Mouse (Mus musculus): ENCODE measurements at regions not wholly inside any gene's neighbourhood (a gene's known extent, or its start where the extent isn't known, plus 50 kb on each side); places are given as distances from the start of the nearest gene placed in this dataset.

- no peak overlapping the region for H3K27ac ChIP-seq
Measured at GRCm38 (mm10) chr2:169101506-169102261, 146.3 kb upstream of the Zfp64 start.

GRCm38 (mm10) chr2:169100516-169100915 is 145.1 kb upstream of the Zfp64 start:
- no peak for DNase-seq
- H3K4me3 ChIP-seq, result peak overlapping the region; percentile 58
- intact Hi-C loops (cut with DNase I), result no loop called here
- no peak overlapping the region for H3K27ac ChIP-seq
- no peak for TF ChIP-seq CTCF (IDR thresholded peaks at IDR 0.05)

More at GRCm38 (mm10) chr2:169101506-169102261, 146.3 kb upstream of the Zfp64 start:
- no peak overlapping the region for H3K4me3 ChIP-seq
- DNase-seq, result no peak
- intact Hi-C loops (cut with DNase I), result no loop called here
- no peak for TF ChIP-seq CTCF (IDR thresholded peaks at IDR 0.05)

DNA sequence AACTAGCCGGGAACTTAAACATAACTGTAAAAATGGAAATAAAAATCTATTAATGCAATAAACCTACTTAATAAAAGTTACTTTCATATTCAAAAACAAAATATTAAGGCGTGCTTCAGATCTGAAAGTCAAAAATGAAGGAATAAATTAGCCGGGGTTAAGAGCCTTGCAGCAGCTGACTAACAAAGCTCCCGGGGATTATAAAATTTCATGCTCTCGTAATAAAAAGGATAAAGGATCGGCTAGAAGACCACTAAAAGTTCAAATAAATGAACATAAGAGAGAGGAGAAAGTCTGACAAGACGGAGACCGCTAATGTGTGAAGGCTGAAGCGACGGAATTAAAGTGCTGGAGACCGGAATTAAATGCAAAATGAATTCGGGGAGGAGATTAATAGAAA is 144.3 kb upstream of the Zfp64 start:
- DNase-seq, result no peak
- intact Hi-C loops (cut with DNase I), result no loop called here

DNA sequence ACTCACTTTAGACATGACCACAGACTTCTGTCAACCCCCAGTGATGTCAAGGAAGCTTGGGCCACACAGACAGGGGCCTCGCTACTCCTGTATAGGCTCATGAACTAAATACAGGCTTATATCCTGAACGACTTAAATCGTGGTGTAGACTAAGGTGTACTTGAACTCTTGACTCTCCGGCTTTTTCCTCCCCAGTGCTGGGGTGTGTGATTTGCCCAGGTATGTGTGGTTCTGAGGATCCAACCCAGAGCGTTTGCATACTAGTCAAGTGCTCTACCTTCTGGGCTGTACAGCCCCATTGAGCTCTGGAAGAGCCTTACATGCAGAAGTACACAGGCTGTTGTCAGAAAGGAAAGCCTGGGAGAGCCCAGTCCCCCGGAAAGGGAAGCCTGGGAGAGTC is 143.2 kb upstream of the Zfp64 start:
- peak overlapping the region; percentile 58 for H3K4me3 ChIP-seq
- intact Hi-C loops (cut with DNase I), result no loop called here
- no peak for TF ChIP-seq CTCF (IDR thresholded peaks at IDR 0.05)
- no peak for DNase-seq
- H3K27ac ChIP-seq, result no peak overlapping the region

More for the DNA sequence above, 144.3 kb upstream of the Zfp64 start:
- H3K4me3 ChIP-seq, result peak overlapping the region; percentile 58
- no peak overlapping the region; the same call in 1 of the 2 replicates for H3K27ac ChIP-seq
- no peak for TF ChIP-seq CTCF (IDR thresholded peaks at IDR 0.05)

DNA sequence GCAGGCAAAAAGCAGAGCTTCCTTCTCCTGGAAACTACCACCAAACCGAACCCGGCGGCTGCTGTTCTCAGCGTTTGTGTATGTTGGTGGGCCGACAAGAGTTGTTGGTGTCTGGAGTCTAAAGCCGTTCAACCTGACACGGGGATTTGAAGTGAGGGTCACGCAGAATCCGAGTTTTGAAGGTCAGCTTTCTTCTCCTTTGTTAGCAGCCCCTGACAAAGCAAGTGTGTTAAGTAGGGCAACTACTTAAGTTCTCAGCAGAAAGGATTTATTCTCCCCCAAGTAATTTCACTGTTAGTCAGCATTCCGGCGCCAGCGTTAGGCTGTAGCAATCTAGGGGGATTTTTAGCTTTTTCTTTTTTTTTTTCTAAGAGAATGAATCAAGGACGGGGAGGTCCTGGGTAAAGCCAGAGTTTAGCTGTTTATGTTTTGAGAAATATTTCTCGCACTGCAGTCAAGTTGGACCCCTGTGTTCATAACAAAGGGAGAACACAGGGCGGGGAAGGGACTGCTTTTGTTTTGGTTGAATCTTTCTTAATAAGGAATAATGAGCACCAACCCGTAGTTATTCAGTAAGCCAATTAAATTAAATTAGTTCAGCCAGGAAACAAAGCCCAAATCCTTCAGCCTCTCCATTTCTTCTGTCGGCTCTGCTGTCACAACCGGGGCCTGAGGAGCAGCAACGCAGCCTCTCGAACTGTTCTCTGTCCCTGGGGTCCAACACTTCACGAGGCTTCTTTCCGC is 138.8 kb upstream of the Zfp64 start:
- TF ChIP-seq CTCF (IDR thresholded peaks at IDR 0.05), result no peak
- H3K27ac ChIP-seq, result no peak overlapping the region
- intact Hi-C loops (cut with DNase I), result no loop called here

DNA sequence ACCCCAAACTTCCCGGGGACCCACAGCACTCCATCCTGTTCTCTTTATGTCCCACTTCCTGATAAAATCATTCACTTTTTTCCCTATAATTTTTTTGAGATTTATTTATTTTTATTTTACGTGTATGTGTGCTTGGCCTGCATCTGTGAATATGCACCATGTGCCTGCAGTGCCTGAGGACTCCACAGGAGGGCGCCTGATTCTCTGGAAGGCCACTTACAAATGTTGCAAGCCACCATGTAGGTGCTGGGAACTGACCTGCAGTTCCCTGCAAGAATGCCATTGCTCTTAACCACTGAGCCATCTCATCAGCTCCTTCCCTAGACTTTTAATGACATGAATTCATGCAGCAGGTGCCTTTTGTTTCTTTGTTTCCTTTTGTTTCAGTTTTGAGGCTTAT is 134.9 kb upstream of the Zfp64 start:
- Histone ChIP-seq H3K4me3 (no peak overlapping the region), H3K27ac (no peak overlapping the region)
- intact Hi-C loops (cut with DNase I), result no loop called here
- no peak for TF ChIP-seq CTCF (IDR thresholded peaks at IDR 0.05)
- no peak for DNase-seq

More for the DNA sequence above, 138.8 kb upstream of the Zfp64 start:
- H3K4me3 ChIP-seq, result no peak overlapping the region
- DNase-seq, result no peak

- H3K4me3 ChIP-seq, result no peak overlapping the region
- intact Hi-C loops (cut with DNase I), result no loop called here
- no peak for TF ChIP-seq CTCF (IDR thresholded peaks at IDR 0.05)
Measured at GRCm38 (mm10) chr2:169088870-169089484, 133.6 kb upstream of the Zfp64 start.

GRCm38 (mm10) chr2:169088301-169088700 is 132.9 kb upstream of the Zfp64 start:
- TF ChIP-seq CTCF (IDR thresholded peaks at IDR 0.05), result no peak

More at GRCm38 (mm10) chr2:169088870-169089484, 133.6 kb upstream of the Zfp64 start:
- DNase-seq, result no peak
- no peak overlapping the region for H3K27ac ChIP-seq

DNA sequence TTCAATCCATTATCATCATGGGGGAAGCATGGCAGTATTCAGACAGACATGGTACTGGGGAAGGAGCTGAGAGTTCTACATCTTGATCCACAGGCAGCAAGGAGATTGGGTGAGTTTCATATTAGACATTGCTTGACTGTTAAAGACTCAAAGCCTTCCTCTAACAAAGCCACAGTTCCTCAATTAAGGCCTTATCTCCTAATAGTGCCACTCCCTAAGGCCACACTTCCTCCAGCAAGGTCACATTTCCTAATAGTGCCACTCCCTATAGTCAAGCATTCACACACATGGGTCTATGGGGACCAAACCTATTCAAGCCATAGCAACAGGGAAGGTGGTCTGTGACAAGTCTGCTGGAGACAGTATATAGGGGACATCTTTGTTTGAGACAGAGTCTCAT is 115.9 kb upstream of the Zfp64 start:
- DNase-seq, result no peak
- H3K27ac ChIP-seq, result no peak overlapping the region
- no peak for TF ChIP-seq CTCF (IDR thresholded peaks at IDR 0.05)
- H3K4me3 ChIP-seq, result no peak overlapping the region
- intact Hi-C loops (cut with DNase I), result no loop called here

More at GRCm38 (mm10) chr2:169088301-169088700, 132.9 kb upstream of the Zfp64 start:
- no peak for DNase-seq
- intact Hi-C loops (cut with DNase I), result no loop called here
- Histone ChIP-seq H3K4me3 (no peak overlapping the region), H3K27ac (no peak overlapping the region)

DNA sequence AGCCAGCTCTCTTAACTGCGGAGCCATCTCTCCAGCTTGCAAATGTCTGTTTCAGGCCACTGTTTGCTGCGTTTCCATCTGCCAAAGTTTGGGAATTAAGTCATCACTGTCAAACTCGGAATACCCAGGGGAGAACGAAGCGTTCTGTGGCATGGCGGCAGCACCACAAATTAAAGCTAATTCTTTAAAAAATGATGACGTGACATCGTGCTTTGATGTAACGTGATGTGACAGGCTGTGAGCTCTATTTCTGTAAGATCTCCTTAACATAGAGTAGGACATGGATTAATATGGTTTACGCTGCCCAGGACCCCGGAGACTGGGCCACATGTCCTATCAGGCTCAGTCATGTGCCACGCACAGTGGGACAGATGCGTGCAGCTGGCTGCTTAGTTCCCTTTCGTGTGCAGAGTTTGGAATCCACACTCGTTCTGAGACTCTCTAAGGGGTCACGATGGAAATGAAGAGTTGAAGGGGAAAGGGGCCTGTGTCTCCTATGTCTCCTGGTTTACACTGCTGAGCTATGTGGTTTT is 109.8 kb upstream of the Zfp64 start:
- intact Hi-C loops (cut with DNase I), result no loop called here
- TF ChIP-seq CTCF (IDR thresholded peaks at IDR 0.05), result no peak
- no peak overlapping the region for H3K4me3 ChIP-seq
- DNase-seq, result no peak
- no peak overlapping the region for H3K27ac ChIP-seq

DNA sequence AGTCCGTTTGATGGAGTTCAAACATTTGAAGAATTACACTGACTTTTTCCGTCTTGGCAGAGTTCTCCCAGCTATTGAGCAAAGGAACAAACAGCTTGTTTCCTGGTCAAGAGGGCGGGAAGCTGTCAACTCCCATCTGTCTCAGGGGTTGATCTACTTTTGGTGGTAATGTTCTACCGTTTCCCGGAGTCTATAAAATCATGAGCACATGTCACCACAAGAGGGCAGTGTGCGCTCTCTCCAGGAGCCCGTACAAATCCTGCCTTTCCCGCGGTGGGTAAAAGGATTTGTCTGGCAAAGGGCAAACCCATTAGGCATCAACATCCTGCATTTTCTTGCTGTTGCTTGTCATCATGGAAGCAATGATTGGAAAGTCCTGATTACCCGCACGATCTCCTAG is 106.1 kb upstream of the Zfp64 start:
- peak; percentile 73 for DNase-seq
- Histone ChIP-seq H3K4me3 (peak overlapping the region; percentile 35), H3K27ac (peak overlapping the region; percentile 16; the same call in 1 of the 2 replicates)
- intact Hi-C loops (cut with DNase I), result loop anchor here (5.0 kb wide), 2 partner anchors 46 to 1041 kb away; no protein-coding TSS in a partner anchor
- peak; percentile 93; the same call in 1 of the 2 replicates for TF ChIP-seq CTCF (IDR thresholded peaks at IDR 0.05)

DNA sequence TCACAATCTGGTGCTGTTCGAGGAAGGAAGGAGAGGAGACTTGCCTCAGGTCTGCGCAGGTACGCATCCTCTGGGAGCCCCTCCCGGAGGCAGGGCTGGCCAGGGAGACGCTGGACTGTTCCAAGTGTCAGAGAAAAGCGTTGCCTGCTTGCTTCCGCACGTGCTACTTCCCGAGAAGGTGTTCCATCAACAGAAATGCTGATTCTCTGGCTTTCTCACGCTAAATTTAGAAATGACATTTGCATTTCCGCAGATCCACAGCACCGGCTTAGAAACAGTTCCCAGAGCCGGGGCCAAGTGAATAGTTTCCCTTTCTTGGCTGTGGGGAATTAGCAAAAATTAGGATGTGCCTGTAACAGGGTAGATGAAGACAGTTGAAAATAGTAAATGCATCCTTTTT is 105.1 kb upstream of the Zfp64 start:
- intact Hi-C loops (cut with DNase I), result loop anchor here (5.0 kb wide), 2 partner anchors 47 to 1042 kb away; no protein-coding TSS in a partner anchor
- no peak overlapping the region for H3K27ac ChIP-seq
- TF ChIP-seq CTCF (IDR thresholded peaks at IDR 0.05), result no peak
- H3K4me3 ChIP-seq, result 0 out of 2 replicates have a peak overlapping the region, but pooled peaks have one; percentile 17
- DNase-seq, result no peak

Measured in gastrocnemius, adult 2 months (tissue).